Mouse (Mus musculus) intestine, postnatal 0 days (tissue): ENCODE results near the gene Rps7. TPM values are rescaled to one million over a fixed set of nuclear protein-coding genes. Genes with fewer than 3 reads are reported as not detected.

Experiments
- ATAC-seq: fragments of 200-750 bp; cut with Nextera tagmentation; 2 replicates; pipeline ENCODE4 v1.8.0; 2017; ENCODE audit warnings: mild to moderate bottlenecking, moderate TSS enrichment, moderate library complexity
- H3K27ac ChIP-seq: fragments of 300-500 bp; sonication (generic); 2 replicates; pipeline ENCODE4 v1.5.1; 2014; ENCODE audit warnings: mild to moderate bottlenecking, low read depth, low read length, moderate library complexity
- H3K27me3 ChIP-seq: fragments of 300-500 bp; sonication (generic); replicated peaks from 2 replicates; pipeline ENCODE4 v1.6.1; 2014; ENCODE audit warnings: low read length, mixed read lengths; ENCODE audit not compliant: control insufficient read depth, insufficient read depth
- H3K36me3 ChIP-seq: fragments of 300-500 bp; sonication (generic); 2 replicates; pipeline ENCODE4 v1.6.1; 2014; ENCODE audit warnings: mild to moderate bottlenecking, moderate library complexity; ENCODE audit not compliant: control insufficient read depth, insufficient read depth
- H3K4me1 ChIP-seq: fragments of 300-500 bp; sonication (generic); replicated peaks from 2 replicates; pipeline ENCODE4 v1.6.1; 2014; ENCODE audit warnings: antibody characterized with exemption, low read length, mixed read lengths; ENCODE audit not compliant: control insufficient read depth, insufficient read depth
- H3K4me2 ChIP-seq: fragments of 300-500 bp; sonication (generic); replicated peaks from 2 replicates; pipeline ENCODE4 v1.6.1; 2014; ENCODE audit warnings: low read depth, mild to moderate bottlenecking, moderate library complexity
- H3K4me3 ChIP-seq: fragments of 300-500 bp; sonication (generic); 2 replicates; pipeline ENCODE4 v1.5.1; 2014; ENCODE audit warnings: low read depth, low read length
- H3K9ac ChIP-seq: fragments of 300-500 bp; sonication (generic); 2 replicates; pipeline ENCODE4 v1.6.1; 2014; ENCODE audit warnings: mild to moderate bottlenecking, low read depth, low read length
- H3K9me3 ChIP-seq: fragments of 300-500 bp; sonication (generic); 2 replicates; pipeline ENCODE4 v1.6.1; 2016; ENCODE audit warnings: mixed run types; ENCODE audit not compliant: control insufficient read depth
- CTCF ChIP-seq: sonication (generic); IDR thresholded peaks from 2 replicates; pipeline ENCODE4 v1.5.1; 2016; ENCODE audit warnings: low read depth, mild to moderate bottlenecking, control low read depth, antibody characterized with exemption, moderate library complexity
- WGBS: fragments of 180-500 bp; shearing (Covaris S2); extraction: QIAGEN DNeasy Blood & Tissue Kit; methylation state at CpG from one replicate; pipeline ENCODE4 v1.1.7; 2014; 5-methylcytosine and 5-hydroxymethylcytosine counted together
- microRNA-seq: library from miRNA; unstranded; fragments of <30 nt; microRNA quantifications from one replicate; pipeline ENCODE4, GENCODE M21; 2016
- polyA plus RNA-seq: library from polyadenylated mRNA; unstranded; fragments of >200 nt; fragmentation: Nextera tagmentation; extraction: Ambion mirVana; gene quantifications from 2 replicates; pipeline ENCODE4 v1.2.1, GENCODE M21; 2015

The Rps7 gene
- polyA plus RNA-seq, 1 experiment from 2014 or later = 486 TPM

DNA sequence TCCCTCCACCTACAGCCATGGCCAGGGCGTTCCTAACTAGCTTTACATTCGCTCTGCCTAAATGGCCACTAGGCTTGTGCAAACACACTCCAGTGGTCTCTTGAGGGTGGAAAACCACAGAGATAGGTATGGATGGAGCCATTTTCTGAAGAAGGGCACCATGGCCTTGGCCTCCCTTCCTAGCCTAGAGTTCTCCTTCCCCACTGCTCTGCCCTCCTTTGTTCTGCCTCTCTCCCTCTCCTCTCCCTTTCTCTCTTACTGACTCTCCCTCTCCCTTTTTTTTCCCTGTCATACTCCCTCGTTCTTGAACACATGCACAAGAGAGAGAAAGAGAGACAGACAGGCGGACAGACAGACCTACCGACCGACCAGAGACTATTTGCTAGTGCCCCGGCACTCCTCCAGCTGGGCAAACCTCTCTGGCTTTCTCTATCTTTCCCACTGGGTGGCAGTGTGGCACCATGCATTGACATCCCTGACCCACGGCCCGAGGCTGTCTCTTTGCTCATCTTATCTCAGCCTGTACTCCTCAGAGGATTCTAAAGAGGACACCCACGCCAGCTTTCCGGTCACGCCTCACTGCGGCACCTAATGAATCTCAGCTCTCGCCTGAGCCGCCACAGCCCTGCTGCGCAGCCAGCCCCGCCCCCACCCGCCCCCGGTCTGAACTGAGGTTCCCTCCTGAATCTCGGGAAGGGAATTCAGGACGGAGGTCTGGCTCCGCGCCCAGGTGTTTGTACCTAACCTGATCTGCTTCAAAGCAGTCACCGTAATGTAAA lies 46.5 kb downstream of the Rps7 start:
- Histone ChIP-seq H3K27ac (no peak overlapping the region), H3K4me2 (peak overlapping the region; percentile 71), H3K4me1 (no peaks in the 10 kb centered on the region), H3K36me3 (no peaks in the 10 kb centered on the region), H3K9me3 (no peaks in the 10 kb centered on the region), H3K4me3 (peak overlapping the region; percentile 31), H3K27me3 (peaks cover 3% of the 10 kb centered on the region; the same call in 1 of the 2 replicates), H3K9ac (no peak overlapping the region)
- TF ChIP-seq CTCF = peak; percentile 95
- WGBS = 7% methylated on average over 24 of the region's 24 CpGs
- ATAC-seq = peak; percentile 82

DNA sequence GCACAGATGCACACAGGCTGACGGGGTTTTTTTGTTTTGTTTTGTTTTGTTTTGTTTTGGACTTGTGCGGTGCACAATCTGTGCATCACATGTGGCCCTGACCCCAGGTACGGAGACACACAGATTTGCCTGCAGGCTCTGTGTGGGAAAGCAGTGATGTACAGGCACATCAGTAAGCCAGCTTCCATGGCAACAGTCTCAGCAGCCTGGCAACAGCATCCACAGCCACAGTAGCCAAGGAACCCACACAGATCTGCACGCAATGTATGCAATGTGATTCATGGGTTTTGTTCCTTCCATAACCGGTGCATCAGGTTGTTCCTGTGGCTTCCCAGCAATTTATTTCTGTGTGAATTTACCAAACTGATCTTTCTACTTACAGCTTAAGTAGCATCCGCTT lies 47.8 kb downstream of the Rps7 start:
- 76% methylated on average over 6 of the region's 6 CpGs for WGBS
- no peak overlapping the region for H3K4me3 ChIP-seq
- H3K27me3 ChIP-seq = peaks cover 3% of the 10 kb centered on the region; the same call in 1 of the 2 replicates
- H3K36me3 ChIP-seq = no peaks in the 10 kb centered on the region
- H3K9me3 ChIP-seq = no peaks in the 10 kb centered on the region
- no peak overlapping the region for H3K4me2 ChIP-seq
- TF ChIP-seq CTCF = no peak
- H3K27ac ChIP-seq = no peak overlapping the region
- no peak for ATAC-seq
- no peaks in the 10 kb centered on the region for H3K4me1 ChIP-seq
- no peak overlapping the region for H3K9ac ChIP-seq

DNA sequence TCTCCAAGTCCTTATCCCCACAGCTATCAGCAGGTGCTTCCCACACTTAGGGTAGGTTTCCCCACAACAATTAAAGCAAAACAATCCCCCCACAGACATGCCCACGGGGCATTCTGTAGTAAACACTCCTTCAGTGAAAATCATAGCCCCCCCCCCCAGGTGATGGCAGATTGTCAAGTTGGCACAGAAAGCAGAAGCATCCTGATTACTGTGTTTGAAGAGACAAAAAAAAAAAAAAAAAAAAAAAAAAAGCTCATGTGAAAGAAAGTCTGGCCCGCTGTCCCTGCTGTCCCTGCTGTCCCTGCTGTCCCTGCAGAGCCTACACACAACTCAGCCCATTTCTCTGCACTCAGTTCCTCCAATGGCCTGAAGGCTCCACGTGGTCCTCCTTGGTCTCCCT lies 51.7 kb downstream of the Rps7 start:
- ATAC-seq = no peak
- Histone ChIP-seq H3K36me3 (no peaks in the 10 kb centered on the region), H3K4me3 (no peak overlapping the region), H3K4me1 (no peaks in the 10 kb centered on the region), H3K4me2 (no peak overlapping the region), H3K9me3 (no peaks in the 10 kb centered on the region), H3K27me3 (peaks cover 3% of the 10 kb centered on the region; the same call in 1 of the 2 replicates), H3K9ac (no peak overlapping the region), H3K27ac (no peak overlapping the region)
- 67% methylated on average over 3 of the region's 3 CpGs for WGBS
- TF ChIP-seq CTCF = no peak

DNA sequence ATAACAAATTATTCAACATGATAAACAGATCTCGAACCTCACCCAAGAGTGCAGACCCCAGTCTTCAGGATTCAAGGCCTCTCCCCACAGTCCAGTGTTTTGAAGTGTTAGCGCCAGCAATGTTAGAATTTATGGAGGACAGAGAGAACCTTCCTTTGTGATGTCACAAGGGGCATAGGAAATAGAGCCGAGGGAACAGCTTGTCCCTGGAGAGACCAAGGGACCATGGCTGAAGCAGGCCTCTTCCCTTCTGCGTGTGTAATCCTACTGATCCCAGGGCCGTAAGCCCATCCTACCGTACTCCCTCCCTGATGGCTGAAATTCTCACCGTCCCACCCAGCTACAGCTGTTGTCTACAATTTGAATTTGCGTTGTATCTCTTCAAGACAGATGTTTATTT lies 53.3 kb downstream of the Rps7 start, which contains the start of gene Allc:
Gene Allc, minus strand, starts transcription at position 101 of the 400 bp plus-strand sequence.
- no peaks in the 10 kb centered on the region for H3K36me3 ChIP-seq
- no peak within 1 kb of the TSS for H3K27ac ChIP-seq
- no peak within 1 kb of the TSS for H3K4me3 ChIP-seq
- no peaks in the 10 kb centered on the region for H3K27me3 ChIP-seq
- no peaks in the 10 kb centered on the region for H3K4me1 ChIP-seq
- no peak for ATAC-seq
- no peak within 1 kb of the TSS for H3K9ac ChIP-seq
- no peaks in the 10 kb centered on the region for H3K9me3 ChIP-seq
- no peak for TF ChIP-seq CTCF
- H3K4me2 ChIP-seq = no peak within 1 kb of the TSS
- WGBS = 74% methylated on average over 8 of the region's 8 CpGs

Small RNA genes within 50 kb of the gene (microRNA-seq; reads per million reads assigned to microRNA genes)
- gene Mir6937 = not detected

Other genes with a start within 250 kb of the Rps7 start
- not detected in 2 replicates for gene Dcdc2c, start 83.6 kb downstream of the Rps7 start, polyA plus RNA-seq
- gene Allc, start 53.4 kb downstream of the Rps7 start, polyA plus RNA-seq = not detected in 2 replicates
- gene Colec11, start 12.6 kb downstream of the Rps7 start, polyA plus RNA-seq = 0.58 and 0.85 TPM in 2 replicates
- 12.4 and 13.8 TPM in 2 replicates for gene Rnaseh1, start 13.6 kb upstream of the Rps7 start, polyA plus RNA-seq
- gene Adi1, start 39.3 kb upstream of the Rps7 start, polyA plus RNA-seq = 85.9 TPM in 2 replicates
- gene Trappc12, start 114.5 kb upstream of the Rps7 start, polyA plus RNA-seq = 15.3 and 16.9 TPM in 2 replicates
- 23.0 and 23.3 TPM in 2 replicates for gene Eipr1, start 115.8 kb upstream of the Rps7 start, polyA plus RNA-seq